Mouse (Mus musculus) T-cell, adult 66 days (primary cell): ENCODE data around the gene Gm5640. TPM values are rescaled to one million over a fixed set of nuclear protein-coding genes. Genes with fewer than 3 reads are reported as not detected.

ENCODE experiments used
- total RNA-seq, 2 experiments: library from RNA; stranded (reverse); gene quantifications; 3 replicates in 1 of 2; 4 replicates in 1 of 2; pipeline ENCODE4 v1.2.4; 2023

Gene Gm5640
- not detected for total RNA-seq

DNA sequence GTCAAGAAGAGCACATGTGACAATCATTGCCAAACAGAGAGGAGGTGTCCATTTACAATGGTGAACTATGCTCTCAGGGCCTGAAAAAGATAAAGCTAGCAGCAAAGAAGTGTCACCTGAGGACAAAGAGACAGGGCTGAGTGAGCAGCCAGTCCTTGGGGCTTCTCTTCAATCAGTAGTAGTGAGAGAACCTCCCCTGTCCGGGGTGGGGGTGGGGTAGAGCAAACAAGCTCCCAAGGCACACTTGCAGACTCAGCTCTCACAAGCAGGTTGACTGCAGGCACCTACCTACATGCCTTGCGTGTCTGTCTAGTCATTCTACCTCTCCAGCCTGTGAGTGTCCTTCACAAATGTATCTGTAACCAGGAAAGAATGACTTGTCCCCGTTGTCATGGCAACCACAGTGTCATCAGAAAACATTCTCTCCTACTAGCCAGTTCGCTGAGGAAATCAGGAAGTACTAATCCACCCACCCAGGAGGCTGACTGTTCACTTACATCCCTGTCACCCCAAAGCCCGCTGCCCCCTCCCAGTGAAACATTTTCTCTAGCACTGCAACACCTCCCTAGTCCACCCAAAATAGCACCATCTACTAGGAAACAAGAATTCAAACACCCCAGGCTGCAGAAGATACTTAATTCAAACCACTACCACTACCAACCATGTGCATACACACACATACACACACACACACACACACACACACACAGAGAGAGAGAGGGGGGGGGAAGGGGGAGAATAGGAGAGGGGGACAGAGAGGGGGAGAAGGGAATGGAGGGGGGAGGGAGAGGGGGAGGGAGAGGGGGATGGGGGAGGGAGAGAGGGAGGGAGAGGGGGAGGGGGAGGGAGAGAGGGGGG lies at the start of gene Gm5640:
Gene Gm5640, minus strand, starts transcription at position 170 of the 858 bp plus-strand sequence.

GRCm38 (mm10) chrX:74592379-74592778 lies 53.1 kb downstream of the Gm5640 start, which contains the start of gene Olfr1325:
Gene Olfr1325, plus strand, starts transcription at chrX:74592679.

Other genes starting within 250 kb of the Gm5640 start
- gene G6pdx, start 216.4 kb downstream of the Gm5640 start, total RNA-seq: 10 to 100 TPM; 28.3 to 30.1 TPM
- not detected for gene Gm6880, start 164.2 kb downstream of the Gm5640 start, total RNA-seq
- not detected for gene Olfr1326-ps1, start 70.7 kb downstream of the Gm5640 start, total RNA-seq
- not detected for gene Olfr1325, start 53.0 kb downstream of the Gm5640 start, total RNA-seq
- gene Gm6890, start 95.3 kb upstream of the Gm5640 start, total RNA-seq: not detected
- gene Gm5936, start 191.6 kb upstream of the Gm5640 start, total RNA-seq: not detected